Mouse (Mus musculus) neural tube, embryonic 14.5 days (tissue): ENCODE measurements around the gene Vps45. TPM values are rescaled to one million over a fixed set of nuclear protein-coding genes. Genes with fewer than 3 reads are reported as not detected.

Experiments used
- ATAC-seq: fragments of 200-750 bp; cut with Nextera tagmentation; 2 replicates; pipeline ENCODE4 v1.8.0; 2017; ENCODE audit warnings: low read depth, mild to moderate bottlenecking, moderate TSS enrichment, moderate library complexity
- H3K27ac ChIP-seq: fragments of 300-500 bp; sonication (generic); 2 replicates; pipeline ENCODE4 v1.5.1; 2014; ENCODE audit warnings: low read depth, mild to moderate bottlenecking, control low read depth, low read length, moderate library complexity, mixed read lengths
- H3K27me3 ChIP-seq: fragments of 300-500 bp; sonication (generic); 2 replicates; pipeline ENCODE4 v1.6.1; 2014; ENCODE audit warnings: low read length; ENCODE audit not compliant: control insufficient read depth, insufficient read depth
- H3K36me3 ChIP-seq: fragments of 300-500 bp; sonication (generic); 2 replicates; pipeline ENCODE4 v1.6.1; 2014; ENCODE audit warnings: low read length, mixed read lengths; ENCODE audit not compliant: control insufficient read depth, insufficient read depth
- H3K4me1 ChIP-seq: fragments of 300-500 bp; sonication (generic); 2 replicates; pipeline ENCODE4 v1.6.1; 2014; ENCODE audit warnings: low read length; ENCODE audit not compliant: control insufficient read depth, insufficient read depth
- H3K4me2 ChIP-seq: fragments of 300-500 bp; sonication (generic); 2 replicates; pipeline ENCODE4 v1.6.1; 2014; ENCODE audit warnings: mild to moderate bottlenecking, low read depth, low read length, control low read depth
- H3K4me3 ChIP-seq: fragments of 300-500 bp; sonication (generic); 2 replicates; pipeline ENCODE4 v1.5.1; 2014; ENCODE audit warnings: low read depth, low read length, control low read depth, mixed read lengths
- H3K9ac ChIP-seq: fragments of 300-500 bp; sonication (generic); replicated peaks from 2 replicates; pipeline ENCODE4 v1.6.1; 2014; ENCODE audit warnings: low read depth, mild to moderate bottlenecking, control low read depth, low read length, mixed read lengths
- H3K9me3 ChIP-seq: fragments of 300-500 bp; sonication (generic); 2 replicates; pipeline ENCODE4 v1.6.1; 2016; ENCODE audit warnings: low read length; ENCODE audit not compliant: control insufficient read depth
- WGBS: fragments of 180-500 bp; shearing (Covaris S2); extraction: QIAGEN DNeasy Blood & Tissue Kit; methylation state at CpG from one replicate; pipeline ENCODE4 v1.1.7; 2014; 5-methylcytosine and 5-hydroxymethylcytosine counted together
- polyA plus RNA-seq: library from polyadenylated mRNA; unstranded; fragments of >200 nt; fragmentation: Nextera tagmentation; extraction: Ambion mirVana; gene quantifications from 2 replicates; pipeline ENCODE4 v1.2.1, GENCODE M21; 2014

Vps45 gene
- polyA plus RNA-seq, 1 experiment from 2014 or later, result 45.6 TPM

GRCm38 (mm10) chr3:95999308-96000079, 58.8 kb downstream of the Vps45 start:
- no peak overlapping the region; the same call in 1 of the 2 replicates for H3K27ac ChIP-seq
- H3K4me1 ChIP-seq, result peaks cover 11% of the 10 kb centered on the region
- no peaks in the 10 kb centered on the region for H3K27me3 ChIP-seq
- 0 out of 2 replicates have a peak overlapping the region, but pooled peaks have one; percentile 11 for H3K9ac ChIP-seq
- 91% methylated on average over 12 of the region's 12 CpGs for WGBS
- no peaks in the 10 kb centered on the region for H3K36me3 ChIP-seq
- H3K4me2 ChIP-seq, result no peak overlapping the region
- ATAC-seq, result no peak
- no peak overlapping the region for H3K4me3 ChIP-seq
- H3K9me3 ChIP-seq, result no peaks in the 10 kb centered on the region

GRCm38 (mm10) chr3:95997203-95997721, 61.0 kb downstream of the Vps45 start:
- peak; percentile 22; the same call in 1 of the 2 replicates for ATAC-seq
- Histone ChIP-seq H3K4me1 (peaks cover 32% of the 10 kb centered on the region), H3K4me2 (peak overlapping the region; percentile 96), H3K9ac (no peak overlapping the region), H3K9me3 (no peaks in the 10 kb centered on the region), H3K27ac (peak overlapping the region; percentile 34; the same call in 1 of the 2 replicates), H3K36me3 (no peaks in the 10 kb centered on the region), H3K27me3 (no peaks in the 10 kb centered on the region), H3K4me3 (peak overlapping the region; percentile 83)
- WGBS, result 15% methylated on average over 9 of the region's 9 CpGs

DNA sequence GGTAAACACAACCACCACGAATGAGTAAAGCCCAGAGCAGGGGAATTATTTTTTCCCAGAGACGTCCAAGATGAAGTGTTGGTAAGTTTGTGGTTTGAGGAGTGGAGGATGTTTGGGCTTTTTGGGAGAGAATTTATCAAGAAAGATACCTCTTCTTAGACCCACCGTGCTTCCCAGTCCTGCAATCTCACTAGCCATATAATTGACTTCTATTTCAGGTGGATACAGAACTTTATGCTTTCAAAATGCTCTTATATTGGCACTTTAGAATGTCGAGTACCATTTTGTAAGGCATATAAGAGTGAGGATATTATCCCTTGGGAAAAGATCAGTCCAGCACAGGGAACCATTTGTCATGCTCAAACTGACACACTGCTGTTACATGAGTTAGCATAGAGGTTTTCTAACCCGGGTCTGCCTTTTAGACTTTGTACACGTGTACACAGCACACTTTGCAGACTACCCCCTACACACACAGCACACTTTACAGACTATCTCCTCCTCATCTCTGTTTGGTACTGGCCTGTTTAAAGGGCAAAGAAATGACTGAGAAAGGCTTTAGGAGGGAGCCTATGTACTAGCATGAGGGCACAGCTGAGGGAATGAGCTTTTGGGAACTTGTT, 61.7 kb downstream of the Vps45 start:
- Histone ChIP-seq H3K9ac (peak overlapping the region; percentile 98), H3K4me3 (peak overlapping the region; percentile 83), H3K9me3 (no peaks in the 10 kb centered on the region), H3K36me3 (peaks cover 5% of the 10 kb centered on the region), H3K4me2 (peak overlapping the region; percentile 96), H3K4me1 (peaks cover 35% of the 10 kb centered on the region), H3K27ac (peak overlapping the region; percentile 99), H3K27me3 (no peaks in the 10 kb centered on the region)
- ATAC-seq, result no peak; the same call in 1 of the 2 replicates
- 4% methylated on average over 6 of the region's 6 CpGs for WGBS

DNA sequence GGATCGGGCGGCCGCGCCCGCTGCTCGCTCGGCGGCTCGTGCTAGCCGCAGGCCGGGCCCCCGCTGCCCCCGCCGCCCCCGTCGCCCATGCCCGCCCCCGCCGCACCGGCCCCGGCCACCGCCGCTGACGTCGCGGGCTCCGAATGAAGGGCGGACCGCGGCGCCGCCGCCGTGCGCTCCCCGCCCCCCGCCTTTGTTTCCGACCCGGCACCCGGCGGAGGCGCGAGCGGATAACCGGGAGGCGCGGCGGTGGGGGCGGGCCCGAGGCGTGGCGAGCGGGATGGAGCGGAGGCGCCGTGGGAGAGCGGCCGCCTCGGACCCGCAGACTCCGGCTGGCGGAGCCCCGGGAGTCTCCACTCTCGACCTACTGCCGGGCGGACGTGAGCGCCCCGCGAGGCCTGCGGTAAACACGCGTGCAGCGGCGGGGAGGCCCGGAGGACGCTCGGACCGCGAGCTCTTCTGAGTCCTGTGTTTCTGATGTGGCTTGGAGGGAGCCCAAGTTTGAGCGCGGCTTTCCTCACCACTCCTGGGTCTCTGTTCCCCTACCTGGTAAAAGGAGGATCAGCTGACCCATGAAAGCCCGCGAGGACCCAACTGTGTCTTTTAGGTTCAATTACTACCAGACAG, 62.4 kb downstream of the Vps45 start, which contains the start of gene Plekho1:
TSS of gene Plekho1 (minus strand) at position 200 of the 627 bp plus-strand sequence.
- peak; percentile 68 for ATAC-seq
- no peaks in the 10 kb centered on the region for H3K27me3 ChIP-seq
- peak within 1 kb of the TSS; percentile 96 for H3K4me2 ChIP-seq
- peaks cover 11% of the 10 kb centered on the region for H3K36me3 ChIP-seq
- H3K9me3 ChIP-seq, result no peaks in the 10 kb centered on the region
- peak within 1 kb of the TSS; percentile 99 for H3K27ac ChIP-seq
- H3K4me1 ChIP-seq, result peaks cover 35% of the 10 kb centered on the region
- peak within 1 kb of the TSS; percentile 83 for H3K4me3 ChIP-seq
- H3K9ac ChIP-seq, result peak within 1 kb of the TSS; percentile 98
- 1% methylated on average over 68 of the region's 84 CpGs for WGBS

GRCm38 (mm10) chr3:95994975-95995801, 63.1 kb downstream of the Vps45 start:
- under 1% methylated on average over 50 of the region's 51 CpGs for WGBS
- no peaks in the 10 kb centered on the region for H3K9me3 ChIP-seq
- H3K4me1 ChIP-seq, result peaks cover 35% of the 10 kb centered on the region
- H3K9ac ChIP-seq, result peak overlapping the region; percentile 98
- H3K4me3 ChIP-seq, result peak overlapping the region; percentile 83
- no peaks in the 10 kb centered on the region for H3K27me3 ChIP-seq
- H3K27ac ChIP-seq, result peak overlapping the region; percentile 99
- peak overlapping the region; percentile 96 for H3K4me2 ChIP-seq
- ATAC-seq, result peak; percentile 67
- peaks cover 19% of the 10 kb centered on the region for H3K36me3 ChIP-seq

DNA sequence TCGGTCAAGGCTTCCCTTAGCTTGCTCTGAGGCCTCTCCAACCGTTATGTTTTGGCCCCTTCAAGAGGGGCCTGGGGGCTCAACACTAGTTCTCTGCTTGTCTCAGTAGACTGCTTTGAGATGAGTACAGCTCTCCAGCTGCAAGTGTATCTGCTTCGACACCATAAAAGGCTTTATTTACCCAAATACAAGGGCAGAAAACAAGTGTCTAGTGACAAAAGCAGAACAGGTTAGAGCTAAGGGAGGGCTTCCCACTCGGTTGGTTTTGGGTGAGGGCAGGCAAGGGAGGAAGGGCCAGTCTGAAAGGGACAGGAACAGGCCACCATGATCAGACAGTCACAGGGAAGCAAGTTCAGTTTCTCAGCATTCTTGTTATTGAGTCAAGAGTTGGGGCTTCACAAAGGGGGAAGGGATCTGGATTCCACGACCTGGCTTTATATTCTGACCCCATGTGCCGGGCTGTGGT, 63.9 kb downstream of the Vps45 start:
- 4% methylated on average over 6 of the region's 6 CpGs for WGBS
- Histone ChIP-seq H3K27ac (peak overlapping the region; percentile 99), H3K27me3 (no peaks in the 10 kb centered on the region), H3K9me3 (no peaks in the 10 kb centered on the region), H3K4me1 (peaks cover 35% of the 10 kb centered on the region), H3K9ac (peak overlapping the region; percentile 98), H3K36me3 (peaks cover 26% of the 10 kb centered on the region), H3K4me3 (peak overlapping the region; percentile 83), H3K4me2 (peak overlapping the region; percentile 96)
- no peak for ATAC-seq

- no peak for ATAC-seq
- H3K36me3 ChIP-seq, result peaks cover 31% of the 10 kb centered on the region
- WGBS, result 24% methylated on average over 4 of the region's 4 CpGs
- H3K4me1 ChIP-seq, result peaks cover 35% of the 10 kb centered on the region
- peak overlapping the region; percentile 98 for H3K9ac ChIP-seq
- peak overlapping the region; percentile 83 for H3K4me3 ChIP-seq
- no peaks in the 10 kb centered on the region for H3K9me3 ChIP-seq
- H3K27me3 ChIP-seq, result no peaks in the 10 kb centered on the region
- H3K27ac ChIP-seq, result peak overlapping the region; percentile 99; the same call in 1 of the 2 replicates
- H3K4me2 ChIP-seq, result peak overlapping the region; percentile 96
Measured at GRCm38 (mm10) chr3:95993881-95994280, 64.4 kb downstream of the Vps45 start.

GRCm38 (mm10) chr3:95992990-95993603, 65.2 kb downstream of the Vps45 start:
- Histone ChIP-seq H3K4me1 (peaks cover 35% of the 10 kb centered on the region), H3K27ac (0 out of 2 replicates have a peak overlapping the region, but pooled peaks have one; percentile 40)
- WGBS, result 24% methylated on average over 5 of the region's 5 CpGs

More at GRCm38 (mm10) chr3:95992990-95993603, 65.2 kb downstream of the Vps45 start:
- Histone ChIP-seq H3K27me3 (no peaks in the 10 kb centered on the region), H3K9ac (peak overlapping the region; percentile 98), H3K4me3 (peak overlapping the region; percentile 83), H3K36me3 (peaks cover 39% of the 10 kb centered on the region), H3K4me2 (peak overlapping the region; percentile 96), H3K9me3 (no peaks in the 10 kb centered on the region)
- no peak for ATAC-seq
